Mouse (Mus musculus): ENCODE data around the gene Ttc24.

The Ttc24 gene

DNA sequence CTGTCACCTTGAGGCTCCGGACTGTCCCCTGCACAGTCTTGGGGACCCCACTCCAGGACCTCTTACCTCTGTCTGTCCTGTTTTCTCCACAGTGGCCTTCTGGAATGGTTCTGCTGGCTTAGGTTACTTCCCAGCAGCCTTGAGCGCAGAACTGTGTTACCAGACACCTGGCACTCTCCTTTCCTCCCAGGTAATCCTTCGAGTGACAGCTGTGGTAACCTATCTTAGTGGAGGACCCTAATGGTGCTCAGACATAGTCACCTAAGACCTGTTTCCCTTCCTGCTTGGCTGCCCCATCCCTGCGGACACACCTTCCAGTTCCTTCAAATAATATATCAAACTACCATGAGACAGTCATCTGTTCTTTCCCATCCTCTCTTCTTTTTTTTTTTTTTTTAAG lies at the start of gene Ttc24:
Gene Ttc24, minus strand, starts transcription at position 101 of the 400 bp plus-strand sequence.
- no peak for DNase-seq (ENCODE audit: low spot score)

DNA sequence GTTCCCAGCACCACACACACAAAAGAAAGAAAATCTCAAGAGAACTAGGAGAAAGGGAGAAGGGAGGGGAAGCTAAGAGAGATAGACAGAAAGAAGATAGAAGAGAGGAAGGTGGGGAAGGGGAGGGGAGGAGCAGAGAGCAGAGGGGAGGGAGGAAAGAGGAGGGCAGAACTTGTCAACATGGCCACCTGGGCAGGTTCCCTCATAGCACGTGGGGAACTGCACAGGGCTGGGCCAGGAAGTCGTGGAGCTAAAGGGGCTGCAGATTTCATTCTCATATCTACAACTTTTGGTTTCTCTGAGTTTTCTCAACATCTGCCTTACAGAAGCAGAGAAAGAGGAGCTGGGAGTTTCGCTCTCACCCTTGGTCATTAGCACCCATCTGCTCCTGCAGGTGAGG lies 49.5 kb upstream of the Ttc24 start:
- no peak for DNase-seq (ENCODE audit: low spot score)

DNA sequence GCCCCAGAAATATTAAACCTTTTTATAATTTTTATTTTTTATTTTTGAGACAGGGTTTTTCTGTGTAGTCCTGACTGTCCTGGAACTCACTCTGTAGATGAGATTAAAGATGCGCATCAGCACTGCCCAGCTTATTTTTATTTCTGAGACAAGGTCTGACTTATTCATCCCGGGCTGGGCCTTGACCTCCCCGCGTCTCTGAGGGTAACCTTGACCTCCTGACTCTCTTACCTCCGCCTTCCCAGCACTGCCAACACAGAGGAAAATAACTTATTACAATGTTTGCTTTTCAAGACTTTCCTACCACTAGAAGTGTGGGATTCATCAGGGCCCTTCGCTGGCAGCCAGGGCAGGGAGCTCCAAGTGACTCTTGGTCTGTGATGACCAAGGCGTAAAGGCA lies 48.1 kb upstream of the Ttc24 start:
- no peak for DNase-seq (ENCODE audit: low spot score)

DNA sequence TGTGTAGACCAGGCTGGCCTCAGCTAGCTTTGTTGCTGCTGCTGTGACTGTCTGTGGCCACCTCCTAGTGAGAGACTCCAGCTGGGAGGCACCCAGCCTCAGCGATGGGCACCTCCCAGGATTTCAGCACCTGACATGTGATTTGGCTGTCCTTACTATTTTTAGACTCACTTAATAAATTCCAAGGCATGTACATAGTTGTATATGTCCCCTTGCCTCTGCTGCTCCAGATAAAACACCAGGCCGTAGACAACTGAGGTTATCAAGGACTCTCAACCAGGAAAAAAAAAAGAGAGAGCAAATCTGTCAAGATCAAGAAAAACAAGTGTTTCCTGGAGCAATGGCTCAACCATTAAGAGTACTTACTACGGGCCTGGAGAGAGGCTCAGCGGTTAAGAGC lies 47.1 kb upstream of the Ttc24 start:
- DNase-seq (ENCODE audit: low spot score) = no peak

DNA sequence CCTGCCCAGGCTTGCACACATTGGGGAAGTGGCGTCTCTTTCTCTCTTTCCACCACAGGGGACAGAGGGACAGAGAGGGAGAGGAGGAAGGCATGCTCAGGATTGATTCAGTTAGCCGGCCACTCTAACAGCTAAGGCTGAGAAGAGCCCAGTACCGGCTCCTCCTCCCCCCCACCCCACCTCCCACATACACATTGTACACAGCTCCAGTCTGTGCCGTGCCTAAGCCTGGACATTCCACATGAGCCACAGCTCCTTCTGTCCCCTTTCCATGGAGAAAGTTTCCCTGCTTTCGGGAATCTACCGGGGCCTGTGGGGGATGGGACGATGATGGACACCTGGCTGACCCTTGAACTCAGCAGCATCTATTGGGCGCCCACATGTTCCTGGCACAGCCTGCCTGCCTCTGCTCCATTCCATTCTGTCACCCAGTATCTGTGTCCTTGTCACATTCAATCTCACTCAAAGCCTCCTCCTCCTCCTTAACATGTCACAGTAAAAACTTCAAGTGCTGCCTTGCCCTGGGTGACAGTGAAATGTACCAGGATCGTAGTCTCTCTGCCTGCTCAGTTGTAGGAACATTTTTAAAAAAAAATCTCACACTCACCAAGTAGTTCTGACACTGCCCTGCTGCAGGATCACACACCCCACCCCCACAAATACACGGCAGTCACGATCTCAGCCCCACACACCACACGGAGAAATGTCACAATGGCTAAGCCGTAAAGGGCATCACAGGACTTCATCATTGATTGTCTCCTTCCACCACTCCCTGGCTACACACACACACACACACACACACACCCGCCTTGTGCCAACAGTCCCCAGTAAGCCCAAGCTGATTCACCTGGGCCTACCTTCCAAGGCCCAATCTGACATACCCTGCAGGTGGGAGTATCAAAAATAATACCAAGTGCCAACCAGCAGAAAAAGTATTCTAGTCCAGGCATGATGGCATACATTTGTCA lies 43.3 kb upstream of the Ttc24 start:
- no peak for DNase-seq (ENCODE audit: low spot score)

DNA sequence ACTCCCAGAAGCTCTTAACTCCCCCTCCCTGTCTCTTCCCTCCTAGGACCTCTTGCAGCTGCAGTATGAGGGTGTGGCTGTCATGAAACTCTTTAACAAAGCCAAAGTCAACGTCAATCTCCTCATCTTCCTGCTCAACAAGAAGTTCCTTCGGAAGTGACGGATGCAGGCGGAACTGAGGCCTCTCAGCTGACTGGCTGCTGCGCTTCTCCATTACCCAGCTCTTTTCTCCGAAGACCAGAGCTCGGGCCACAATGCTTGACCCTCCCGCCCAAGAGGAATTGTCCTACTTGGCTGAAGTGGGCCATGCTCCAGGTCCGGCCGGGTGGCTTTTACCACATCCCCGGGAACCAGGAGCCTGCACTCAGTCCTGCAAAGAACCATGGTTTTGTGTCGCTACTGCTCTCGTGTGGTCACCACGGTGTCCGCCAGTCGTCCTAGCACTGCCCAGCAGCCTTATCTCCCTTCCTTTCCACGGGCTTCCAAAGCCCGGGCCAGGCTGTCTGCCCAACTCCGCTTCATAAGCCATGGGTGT lies 42.1 kb upstream of the Ttc24 start:
- DNase-seq (ENCODE audit: low spot score) = no peak

DNA sequence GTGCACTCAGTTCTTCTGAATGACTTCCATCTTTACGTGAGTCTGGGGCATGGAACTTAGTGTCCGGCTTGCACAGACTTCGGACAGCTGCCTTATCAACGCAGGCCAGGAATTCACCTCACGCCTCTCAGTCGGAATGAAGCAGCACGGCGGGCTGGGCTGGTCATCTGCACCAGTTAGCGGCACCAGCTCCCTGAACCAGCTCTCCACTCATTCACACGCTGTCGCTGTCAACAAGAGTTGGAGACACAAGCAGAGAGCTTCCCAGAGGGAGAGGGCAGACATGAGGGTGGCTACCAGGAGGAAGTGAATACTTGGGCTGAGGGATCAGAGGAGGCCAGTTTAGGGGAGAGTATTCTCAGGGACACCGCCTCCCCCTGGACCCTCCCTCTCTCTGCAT lies 36.3 kb upstream of the Ttc24 start:
- no peak for DNase-seq (ENCODE audit: low spot score)

DNA sequence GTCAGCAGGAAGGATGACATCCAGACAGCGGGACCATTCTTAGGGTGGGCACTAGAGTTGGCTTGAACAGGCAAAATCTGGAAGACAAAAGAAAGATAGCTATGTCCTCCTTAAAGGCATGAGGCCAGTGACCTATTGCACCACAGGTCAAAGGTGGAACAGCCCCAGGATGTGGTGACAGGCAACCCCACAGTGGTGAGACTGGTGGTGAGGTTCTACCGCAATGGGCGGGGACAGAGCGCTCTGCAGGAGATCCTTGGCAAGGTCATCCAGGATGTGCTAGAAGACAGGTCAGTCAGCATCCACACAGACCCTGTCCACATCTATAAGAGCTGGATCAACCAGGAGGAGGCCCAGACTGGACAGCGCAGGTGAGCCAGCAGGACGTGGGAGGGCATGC lies 31.0 kb upstream of the Ttc24 start:
- no peak for DNase-seq (ENCODE audit: low spot score)

DNA sequence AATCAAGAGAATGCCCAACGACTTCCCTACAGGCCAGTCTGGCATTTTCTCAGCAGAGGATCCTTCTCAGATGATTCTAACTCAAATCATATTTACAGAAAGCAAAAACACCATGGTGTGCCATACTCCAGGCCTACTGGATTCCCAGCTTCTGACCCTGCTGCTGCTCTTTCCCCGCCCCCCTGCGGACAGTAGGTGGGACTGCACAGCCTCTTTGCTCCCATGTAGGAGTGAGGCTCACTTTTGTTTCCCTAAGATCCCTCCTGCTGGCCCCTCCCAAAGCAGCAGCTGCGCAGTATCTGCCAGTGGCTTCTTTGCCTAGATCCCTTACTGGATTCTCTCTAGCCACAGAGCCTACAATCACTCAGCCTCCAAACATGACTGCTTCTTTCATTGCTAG lies 28.0 kb upstream of the Ttc24 start:
- no peak for DNase-seq (ENCODE audit: low spot score)

DNA sequence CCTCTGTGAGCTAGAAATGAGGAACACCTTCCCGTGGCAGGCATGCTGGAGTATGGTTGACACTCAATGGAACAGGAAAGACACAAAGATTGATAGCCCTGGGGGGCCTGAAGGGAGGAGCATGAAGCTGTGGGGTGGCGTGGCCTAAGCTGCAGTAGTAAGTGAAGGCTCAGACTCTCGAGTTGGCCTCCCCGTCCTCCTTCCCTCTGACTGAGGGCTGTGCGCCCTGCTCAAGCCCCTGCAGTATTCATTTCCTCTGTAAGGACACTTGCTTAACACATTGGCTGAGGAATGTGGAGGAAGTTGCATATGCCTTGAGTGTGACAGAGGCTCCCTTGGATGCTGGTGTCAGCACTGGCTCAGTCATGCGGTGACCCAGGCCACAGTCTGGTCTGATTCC lies 24.5 kb upstream of the Ttc24 start:
- no peak for DNase-seq (ENCODE audit: low spot score)

DNA sequence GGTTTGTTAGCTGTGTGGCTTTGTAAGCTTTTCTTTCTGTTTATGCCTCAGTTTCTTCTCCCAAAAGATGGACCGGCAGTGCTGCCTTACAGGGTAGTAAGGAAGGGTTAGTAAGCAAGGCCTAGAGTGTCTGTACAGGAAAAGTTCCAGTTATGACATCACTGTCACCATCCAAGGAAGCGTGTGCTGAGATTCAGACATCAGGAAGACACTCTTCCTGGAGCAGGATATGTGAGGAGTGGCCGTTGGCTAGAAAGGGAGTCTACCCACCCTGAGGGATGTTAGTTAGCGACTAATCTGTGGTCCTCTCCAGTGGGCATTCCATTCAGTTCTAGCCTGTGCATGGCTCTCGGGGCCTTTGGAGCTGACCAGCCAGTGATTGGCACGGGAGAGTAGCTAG lies 24.1 kb upstream of the Ttc24 start:
- DNase-seq (ENCODE audit: low spot score) = no peak

DNA sequence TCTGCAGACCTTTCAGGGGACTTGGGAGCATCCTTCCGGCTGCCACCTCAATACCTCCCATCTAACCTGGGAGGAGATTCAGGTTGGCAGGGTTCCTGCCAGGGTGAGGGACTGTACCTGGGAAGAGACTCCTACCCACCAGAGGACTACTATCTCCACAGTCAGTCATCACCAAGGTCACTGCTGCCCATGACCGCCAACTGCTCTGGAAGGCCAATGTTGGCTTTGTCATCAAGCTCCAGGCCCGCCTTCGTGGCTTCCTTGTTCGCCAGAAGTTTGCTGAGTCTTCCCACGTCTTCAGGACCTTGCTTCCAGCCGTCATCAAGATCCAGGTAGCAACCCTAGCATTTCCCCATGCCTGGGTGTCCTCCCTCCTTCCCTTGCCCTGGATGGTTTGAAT lies 23.6 kb upstream of the Ttc24 start:
- no peak for DNase-seq (ENCODE audit: low spot score)

DNA sequence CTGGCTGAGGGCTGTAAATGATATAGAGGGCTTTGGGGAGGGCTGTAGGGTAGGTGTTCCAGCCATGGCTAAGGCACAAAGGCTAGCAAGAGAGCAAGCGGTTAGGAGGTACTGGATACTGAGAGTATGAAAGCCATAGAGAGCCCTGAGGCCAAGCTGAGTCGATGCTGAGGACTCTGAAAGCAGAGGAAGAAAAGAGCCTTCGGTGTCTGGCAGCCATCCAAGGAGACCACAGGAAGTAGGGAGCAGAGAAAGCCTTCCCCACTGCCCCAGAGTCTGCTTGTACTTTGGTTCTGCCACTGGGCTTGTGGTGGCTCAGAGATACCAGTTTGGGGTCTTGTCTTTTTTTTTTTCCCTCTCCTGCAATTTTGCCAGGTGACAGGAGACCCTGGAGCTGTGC lies 22.1 kb upstream of the Ttc24 start:
- no peak for DNase-seq (ENCODE audit: low spot score)

DNA sequence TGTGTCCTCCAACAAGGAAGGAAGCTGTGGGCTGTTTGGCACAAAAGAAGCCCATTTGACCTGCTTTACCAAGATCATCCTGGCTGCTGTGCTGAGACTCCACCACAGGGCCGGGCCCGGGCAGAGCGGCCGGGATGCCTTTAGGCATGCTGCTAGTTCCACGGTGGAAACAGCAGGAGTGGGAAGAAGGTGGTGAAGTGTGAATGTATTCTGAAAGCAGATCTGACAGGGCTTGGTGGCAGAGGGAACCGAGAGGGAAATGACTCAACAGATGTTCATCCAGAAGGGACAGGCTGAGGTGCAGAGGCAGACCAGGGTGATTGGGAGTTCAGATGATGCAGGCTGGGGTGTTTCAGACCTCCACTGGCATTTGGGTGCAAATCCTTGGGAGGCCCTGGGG lies 19.6 kb upstream of the Ttc24 start:
- DNase-seq (ENCODE audit: low spot score) = no peak

DNA sequence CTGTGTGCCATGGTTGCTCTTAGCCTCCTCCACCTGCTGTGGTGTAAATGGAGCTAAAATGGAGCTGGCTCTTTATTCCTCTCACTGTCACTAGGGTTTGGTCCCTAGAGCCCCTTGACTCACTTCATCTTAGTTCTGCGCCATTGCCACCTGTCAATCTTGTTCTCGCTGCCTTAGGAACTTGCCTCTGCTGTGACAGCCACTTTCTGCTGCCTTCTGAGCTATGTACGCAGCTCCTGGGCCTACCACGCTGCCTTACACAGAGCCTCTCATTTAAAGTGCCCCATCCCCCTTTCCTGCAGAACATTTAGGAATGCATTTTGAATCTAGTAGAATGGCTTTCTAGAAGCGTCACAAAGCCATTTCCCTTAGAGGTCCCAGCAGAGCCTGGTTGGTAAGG lies 16.0 kb upstream of the Ttc24 start:
- DNase-seq (ENCODE audit: low spot score) = no peak

DNA sequence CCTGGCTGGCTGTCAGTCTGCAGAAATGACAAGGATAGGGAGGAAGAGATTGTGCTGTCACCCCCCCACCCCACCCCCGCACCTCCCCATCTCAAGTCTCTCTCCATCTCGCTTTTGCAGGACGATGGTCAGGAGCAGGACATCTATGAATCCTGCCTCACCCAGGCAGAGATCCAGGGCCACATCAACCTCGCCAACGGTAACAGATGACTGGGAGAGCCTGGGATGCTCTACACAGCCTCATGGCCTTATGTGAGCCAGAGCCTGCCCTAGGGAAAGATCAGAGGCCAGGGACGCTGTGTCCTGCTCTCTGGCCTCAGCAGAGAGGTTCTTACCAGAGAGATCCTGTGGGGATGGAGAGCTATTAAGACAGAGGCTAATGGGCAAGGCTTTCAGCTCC lies 12.5 kb upstream of the Ttc24 start:
- no peak for DNase-seq (ENCODE audit: low spot score)

DNA sequence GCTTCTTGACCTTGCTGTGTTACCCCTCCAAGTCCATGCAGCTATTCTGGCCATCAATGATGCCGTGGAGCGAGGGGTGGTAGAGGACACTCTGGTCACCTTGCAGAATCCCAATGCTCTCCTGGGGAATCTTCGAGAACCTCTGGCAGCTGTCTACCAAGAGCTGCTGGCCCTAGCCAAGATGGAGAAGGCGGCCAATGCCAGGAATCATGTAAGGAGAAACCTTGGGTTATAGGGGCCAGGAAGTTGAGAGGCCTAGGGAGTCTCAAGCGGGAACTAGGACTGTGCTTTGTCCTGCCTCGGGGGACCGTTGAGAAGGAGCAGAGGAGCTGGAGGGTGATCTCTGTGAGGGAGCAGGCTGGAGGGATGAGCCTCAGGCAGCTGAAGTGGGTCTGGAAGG lies 12.0 kb upstream of the Ttc24 start:
- no peak for DNase-seq (ENCODE audit: low spot score)

DNA sequence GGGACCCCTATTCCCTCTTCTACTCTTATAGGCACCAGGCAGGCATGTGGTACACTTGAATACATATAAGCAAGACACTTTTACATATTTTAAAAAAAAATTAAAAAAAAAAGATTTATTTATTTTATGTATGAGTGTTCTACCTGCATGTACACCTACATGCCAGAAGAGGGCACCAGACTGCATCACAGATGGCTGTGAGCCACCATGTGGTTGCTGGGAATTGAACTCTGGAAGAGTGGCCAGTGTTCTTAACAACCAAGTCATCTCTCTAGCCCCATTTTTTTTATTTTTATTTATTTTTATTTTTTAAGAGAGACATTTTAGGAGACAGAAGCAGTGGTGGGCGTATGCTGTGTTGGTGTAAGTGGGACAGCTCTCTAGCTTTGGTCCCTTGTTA lies 9.6 kb upstream of the Ttc24 start:
- peak; percentile 76 for DNase-seq (ENCODE audit: low spot score)

DNA sequence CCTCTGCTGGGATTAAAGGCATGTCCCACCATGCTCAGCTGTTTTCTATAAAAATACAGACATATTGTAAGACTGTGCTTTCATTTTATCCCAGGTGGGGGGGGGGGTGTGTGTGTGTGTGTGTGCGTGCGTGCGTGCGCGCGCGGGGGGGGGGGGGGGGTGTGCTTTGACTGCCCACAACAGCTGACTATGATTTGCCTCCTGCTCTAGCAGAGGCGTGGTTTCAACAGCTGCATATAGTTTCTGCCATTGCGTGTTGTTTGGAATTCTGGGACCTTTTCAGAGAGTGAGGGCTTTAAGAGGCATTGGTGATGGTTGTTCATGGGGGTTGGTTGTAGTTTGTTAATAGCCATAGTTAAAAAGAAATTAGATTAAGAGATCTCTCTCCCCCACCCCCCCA lies 7.4 kb upstream of the Ttc24 start:
- no peak for DNase-seq (ENCODE audit: low spot score)

DNA sequence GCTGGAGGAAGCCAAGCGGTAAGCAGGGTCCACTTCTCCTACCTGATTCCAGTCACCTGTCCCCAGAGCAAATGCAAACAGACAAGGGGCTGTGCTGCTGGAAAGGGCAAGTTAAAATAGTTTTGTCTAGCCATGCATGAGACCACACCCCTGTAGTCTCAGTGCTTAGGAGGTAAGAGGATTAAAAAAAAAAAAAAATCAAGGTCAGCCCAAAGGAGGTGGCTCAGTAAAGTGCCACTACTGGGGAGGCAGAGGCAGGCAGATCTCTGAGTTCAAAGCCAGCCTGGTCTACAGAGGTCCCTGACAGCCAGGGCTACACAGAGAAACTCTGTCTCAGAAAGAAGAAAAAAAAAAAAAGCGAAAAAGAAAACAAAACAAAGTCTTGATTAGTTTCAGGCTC lies 5.9 kb upstream of the Ttc24 start:
- DNase-seq (ENCODE audit: low spot score) = no peak

DNA sequence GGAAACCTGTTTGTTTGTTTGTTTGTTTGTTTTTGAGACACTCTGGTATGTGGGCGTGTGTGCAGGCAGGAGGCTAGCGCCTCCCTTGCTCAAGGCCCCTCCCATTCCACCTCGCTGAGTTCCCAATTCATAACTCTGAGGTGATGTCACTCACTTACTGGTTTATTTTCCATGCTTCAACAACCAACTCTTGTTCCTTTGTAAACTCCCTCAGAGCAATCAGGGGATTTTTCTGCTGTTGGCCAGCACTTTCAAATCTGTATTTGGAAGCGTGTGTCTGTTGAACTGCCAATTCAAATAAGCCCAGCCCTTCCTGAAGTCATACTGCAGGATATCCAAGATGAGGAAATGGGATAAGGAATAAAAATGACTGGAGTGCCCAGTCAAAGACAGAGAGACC lies 4.6 kb upstream of the Ttc24 start:
- DNase-seq (ENCODE audit: low spot score) = peak; percentile 15

DNA sequence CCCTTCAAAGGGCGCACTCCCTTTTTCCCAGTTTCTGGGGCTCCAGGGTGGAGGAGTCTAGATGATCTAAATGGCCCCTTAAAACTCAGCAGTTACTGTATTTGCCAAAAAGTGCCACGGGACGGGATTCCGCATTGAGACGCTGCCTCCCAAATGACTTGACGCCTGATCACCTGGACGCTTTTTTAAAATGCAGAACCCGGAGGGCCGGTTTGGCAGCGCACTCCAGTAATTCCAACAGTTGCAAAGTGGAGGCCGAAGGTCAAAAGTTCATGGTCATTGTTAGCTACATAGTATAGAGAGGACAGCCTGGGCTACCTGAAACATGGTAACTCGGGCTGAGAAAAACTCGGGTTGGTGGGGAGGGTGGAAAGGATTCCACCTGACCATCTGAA lies 4.1 kb upstream of the Ttc24 start:
- DNase-seq (ENCODE audit: low spot score) = peak; percentile 18

DNA sequence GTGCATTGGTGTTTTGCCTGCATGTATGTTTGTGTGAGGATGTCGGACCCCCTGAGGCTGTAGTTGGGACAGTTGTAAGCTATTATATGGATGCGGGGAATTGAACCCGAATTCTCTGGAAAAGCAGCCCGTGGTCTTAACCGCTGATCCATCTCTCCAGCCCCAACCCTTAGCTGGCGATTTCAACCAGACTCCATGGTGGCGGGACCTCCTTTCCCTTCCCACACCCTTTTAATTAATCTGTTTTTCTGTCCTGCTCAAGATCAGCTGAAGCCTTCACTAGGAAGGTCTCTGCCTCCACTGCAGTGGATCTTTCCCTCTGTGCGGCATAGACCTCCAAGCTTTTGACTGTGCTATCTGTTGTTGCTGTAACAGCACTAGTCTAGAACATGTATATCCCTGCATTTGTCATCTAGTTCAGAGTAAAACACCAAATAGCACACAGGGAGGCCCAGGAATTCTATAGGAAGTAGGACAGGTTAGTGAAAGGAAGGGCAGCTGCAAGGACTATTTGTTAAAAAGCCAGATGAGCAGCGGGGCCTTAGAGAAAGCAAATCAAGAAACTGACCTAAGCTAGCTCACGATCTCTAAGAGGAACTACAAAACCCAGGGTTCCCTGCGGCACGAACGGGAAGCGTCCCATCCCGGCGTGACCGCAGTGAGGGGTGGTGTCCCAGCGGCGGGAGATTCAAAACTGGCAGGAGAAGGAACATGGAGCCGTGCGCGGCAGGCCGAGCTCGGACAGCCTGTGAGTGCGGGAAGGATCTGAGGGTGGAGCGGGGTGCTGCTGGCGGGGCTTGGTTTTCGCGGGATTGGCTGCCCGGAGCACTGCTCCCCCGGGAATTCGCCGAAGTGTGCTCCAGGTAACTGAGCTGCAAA lies 3.5 kb upstream of the Ttc24 start, which contains the start of gene Iqgap3:
Gene Iqgap3, plus strand, starts transcription at position 627 of the 879 bp plus-strand sequence.
- peak; percentile 96 for DNase-seq (ENCODE audit: low spot score)
